Mouse (Mus musculus) embryonic facial prominence, embryonic 13.5 days (tissue): ENCODE measurements at regions not wholly inside any gene's neighbourhood (a gene's known extent, or its start where the extent isn't known, plus 50 kb on each side); places are given as distances from the start of the nearest gene placed in this dataset.
"Not testable (repeated sequence)": the region's sequence is repeated elsewhere in the genome, so short reads cannot be mapped to it uniquely, and the experiment has no call there.

Experiments used
- ATAC-seq: fragments of 200-750 bp; cut with Nextera tagmentation; 2 replicates; pipeline ENCODE4 v1.8.0; 2017; ENCODE audit warnings: low read depth; ENCODE audit not compliant: insufficient number of reproducible peaks, insufficient read depth, low FRiP score, low TSS enrichment
- H3K27ac ChIP-seq: fragments of 300-500 bp; sonication (generic); 2 replicates; pipeline ENCODE4 v1.5.1; 2015; ENCODE audit warnings: moderate library complexity, mild to moderate bottlenecking, inconsistent platforms
- H3K27me3 ChIP-seq: fragments of 300-500 bp; sonication (generic); 2 replicates; pipeline ENCODE4 v1.6.1; 2015; ENCODE audit warnings: mild to moderate bottlenecking, inconsistent platforms
- H3K36me3 ChIP-seq: fragments of 300-500 bp; sonication (generic); 2 replicates; pipeline ENCODE4 v1.6.1; 2015; ENCODE audit warnings: mild to moderate bottlenecking, inconsistent platforms
- H3K4me1 ChIP-seq: fragments of 300-500 bp; sonication (generic); 2 replicates; pipeline ENCODE4 v1.6.1; 2015; ENCODE audit warnings: inconsistent platforms
- H3K4me2 ChIP-seq: fragments of 300-500 bp; sonication (generic); 2 replicates; pipeline ENCODE4 v1.6.1; 2015; ENCODE audit warnings: moderate library complexity, mild to moderate bottlenecking, inconsistent platforms
- H3K4me3 ChIP-seq: fragments of 300-500 bp; sonication (generic); 2 replicates; pipeline ENCODE4 v1.5.1; 2015; ENCODE audit warnings: mild to moderate bottlenecking, inconsistent platforms
- H3K9ac ChIP-seq: fragments of 300-500 bp; sonication (generic); 2 replicates; pipeline ENCODE4 v1.6.1; 2015; ENCODE audit warnings: mild to moderate bottlenecking, inconsistent platforms
- H3K9me3 ChIP-seq: fragments of 300-500 bp; sonication (generic); 2 replicates; pipeline ENCODE4 v1.6.1; 2016; ENCODE audit warnings: inconsistent platforms
- WGBS: fragments of 180-500 bp; shearing (Covaris S2); methylation state at CpG from one replicate; pipeline ENCODE4 v1.1.7; 2015; ENCODE audit warnings: mixed read lengths; 5-methylcytosine and 5-hydroxymethylcytosine counted together

DNA sequence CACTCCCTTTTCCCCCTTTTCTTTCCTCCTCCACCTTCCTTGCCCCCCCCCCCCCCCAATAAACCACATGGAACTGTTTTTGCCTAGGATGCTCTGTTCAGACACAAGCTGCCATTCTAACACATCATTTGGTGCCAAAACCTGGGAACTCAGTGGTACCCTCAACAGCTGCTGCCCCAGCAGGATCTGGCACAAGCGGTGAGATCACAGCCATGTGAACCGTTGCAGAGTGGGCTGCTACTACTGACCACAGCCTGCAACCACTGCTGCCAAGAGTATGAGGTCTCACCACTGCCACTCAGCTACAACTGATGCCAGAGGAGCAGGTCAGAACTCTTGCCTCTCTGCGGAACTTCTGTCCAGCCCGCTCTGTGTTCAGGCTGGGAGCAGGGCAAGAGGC, 206.2 kb downstream of the Pcsk1 start:
- H3K4me1 ChIP-seq: no peaks in the 10 kb centered on the region
- H3K4me2 ChIP-seq: no peak overlapping the region
- 0 out of 2 replicates have a peak, but pooled peaks cover 5% of the 10 kb centered on the region for H3K9me3 ChIP-seq
- no peak overlapping the region for H3K4me3 ChIP-seq
- H3K27me3 ChIP-seq: no peaks in the 10 kb centered on the region
- WGBS: 96% methylated on average over 4 of the region's 4 CpGs
- no peaks in the 10 kb centered on the region for H3K36me3 ChIP-seq
- ATAC-seq: no peak
- H3K27ac ChIP-seq: no peak overlapping the region
- no peak overlapping the region for H3K9ac ChIP-seq

DNA sequence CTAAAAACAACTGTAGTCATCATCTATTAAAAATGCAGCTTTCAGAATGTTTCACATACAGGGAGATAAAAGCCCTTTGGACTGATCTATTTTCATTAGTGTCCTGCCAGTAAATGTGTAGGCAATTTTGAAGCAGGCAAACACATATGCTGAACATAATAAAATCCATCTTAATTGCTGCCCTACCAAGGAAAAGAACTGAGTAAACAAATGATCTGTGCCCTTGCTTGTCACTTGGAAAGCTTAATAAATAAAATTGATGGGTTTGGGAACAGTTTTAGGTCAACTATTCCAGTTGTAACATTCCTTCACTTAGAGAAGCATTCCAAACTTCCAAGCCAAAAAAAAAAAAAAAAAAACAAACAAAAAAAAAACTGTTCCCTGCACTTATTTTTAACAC, 230.2 kb downstream of the Pcsk1 start:
- Histone ChIP-seq H3K9ac (no peak overlapping the region), H3K27me3 (no peaks in the 10 kb centered on the region), H3K4me3 (no peak overlapping the region), H3K36me3 (no peaks in the 10 kb centered on the region), H3K9me3 (no peaks in the 10 kb centered on the region), H3K4me2 (no peak overlapping the region), H3K4me1 (no peaks in the 10 kb centered on the region), H3K27ac (no peak overlapping the region)
- no peak for ATAC-seq

DNA sequence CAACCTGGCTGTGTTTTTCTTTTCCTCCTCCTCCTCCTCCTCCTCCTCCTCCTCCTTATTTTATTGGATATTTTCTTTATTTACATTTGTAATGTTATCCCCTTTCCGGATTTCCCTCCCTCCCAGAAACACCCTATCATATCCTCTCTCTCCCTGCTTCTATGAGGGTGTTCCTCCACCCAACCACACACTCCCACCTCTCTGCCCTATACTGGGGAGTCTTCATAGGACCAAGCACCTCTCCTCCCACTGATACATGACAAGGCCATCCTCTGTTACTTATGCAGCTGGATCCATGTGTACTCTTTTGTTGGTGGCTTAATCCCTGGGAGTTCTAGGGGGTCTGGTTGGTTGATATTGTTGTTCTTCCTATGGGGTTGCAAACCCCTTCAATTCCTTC, 230.6 kb downstream of the Pcsk1 start:
- no peak overlapping the region for H3K27ac ChIP-seq
- no peak overlapping the region for H3K4me3 ChIP-seq
- 47% methylated on average over 1 of the region's 1 CpGs for WGBS
- no peaks in the 10 kb centered on the region for H3K27me3 ChIP-seq
- no peaks in the 10 kb centered on the region for H3K4me1 ChIP-seq
- H3K4me2 ChIP-seq: no peak overlapping the region
- ATAC-seq: no peak
- H3K9ac ChIP-seq: no peak overlapping the region
- H3K9me3 ChIP-seq: no peaks in the 10 kb centered on the region
- no peaks in the 10 kb centered on the region for H3K36me3 ChIP-seq

DNA sequence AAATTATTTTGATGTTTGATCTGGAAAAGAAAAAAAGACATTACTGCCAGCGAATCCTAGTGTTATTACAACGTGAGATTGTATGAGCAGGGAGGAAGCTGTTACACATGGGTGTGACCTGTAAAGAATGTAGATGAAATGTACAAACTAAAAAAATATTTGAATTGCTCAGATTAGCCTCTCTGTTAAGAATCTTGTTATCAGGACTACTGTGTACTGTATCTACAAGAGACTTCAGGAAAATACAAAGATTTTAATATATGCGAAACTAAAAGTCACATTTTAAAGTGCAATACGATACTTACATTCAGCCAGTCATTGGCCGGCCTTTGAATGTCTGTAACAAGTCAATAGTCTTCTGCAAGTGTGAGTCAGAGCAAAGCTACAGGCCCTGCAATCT, 247.4 kb downstream of the Pcsk1 start:
- no peak for ATAC-seq
- H3K9ac ChIP-seq: no peak overlapping the region
- H3K4me2 ChIP-seq: no peak overlapping the region
- no peak overlapping the region for H3K4me3 ChIP-seq
- H3K27me3 ChIP-seq: no peaks in the 10 kb centered on the region
- H3K36me3 ChIP-seq: no peaks in the 10 kb centered on the region
- no peak overlapping the region for H3K27ac ChIP-seq
- 79% methylated on average over 5 of the region's 5 CpGs for WGBS
- no peaks in the 10 kb centered on the region for H3K9me3 ChIP-seq
- no peaks in the 10 kb centered on the region for H3K4me1 ChIP-seq

DNA sequence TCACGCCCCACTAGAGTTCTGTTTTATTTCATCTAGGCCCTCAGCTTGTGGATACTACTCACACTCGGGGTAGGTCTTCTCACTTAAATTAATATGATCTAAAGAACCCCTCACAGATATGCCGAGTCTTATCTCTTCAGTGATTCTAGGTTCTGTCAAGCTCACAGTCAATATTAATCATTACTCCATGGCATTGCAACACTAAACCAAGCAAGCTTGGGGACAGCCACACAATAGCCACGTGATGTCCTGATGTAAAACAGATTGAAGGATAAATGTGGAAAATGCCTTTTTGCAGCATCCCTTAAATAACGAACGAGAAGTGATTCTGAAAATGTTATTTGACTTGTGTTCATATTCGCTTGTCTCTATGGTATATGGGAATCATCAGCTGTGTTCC, 253.8 kb downstream of the Pcsk1 start:
- Histone ChIP-seq H3K27ac (no peak overlapping the region), H3K36me3 (no peaks in the 10 kb centered on the region), H3K4me2 (no peak overlapping the region), H3K4me3 (no peak overlapping the region), H3K9ac (no peak overlapping the region), H3K9me3 (no peaks in the 10 kb centered on the region), H3K4me1 (no peaks in the 10 kb centered on the region), H3K27me3 (no peaks in the 10 kb centered on the region)
- WGBS: 78% methylated on average over 7 of the region's 7 CpGs
- no peak for ATAC-seq

DNA sequence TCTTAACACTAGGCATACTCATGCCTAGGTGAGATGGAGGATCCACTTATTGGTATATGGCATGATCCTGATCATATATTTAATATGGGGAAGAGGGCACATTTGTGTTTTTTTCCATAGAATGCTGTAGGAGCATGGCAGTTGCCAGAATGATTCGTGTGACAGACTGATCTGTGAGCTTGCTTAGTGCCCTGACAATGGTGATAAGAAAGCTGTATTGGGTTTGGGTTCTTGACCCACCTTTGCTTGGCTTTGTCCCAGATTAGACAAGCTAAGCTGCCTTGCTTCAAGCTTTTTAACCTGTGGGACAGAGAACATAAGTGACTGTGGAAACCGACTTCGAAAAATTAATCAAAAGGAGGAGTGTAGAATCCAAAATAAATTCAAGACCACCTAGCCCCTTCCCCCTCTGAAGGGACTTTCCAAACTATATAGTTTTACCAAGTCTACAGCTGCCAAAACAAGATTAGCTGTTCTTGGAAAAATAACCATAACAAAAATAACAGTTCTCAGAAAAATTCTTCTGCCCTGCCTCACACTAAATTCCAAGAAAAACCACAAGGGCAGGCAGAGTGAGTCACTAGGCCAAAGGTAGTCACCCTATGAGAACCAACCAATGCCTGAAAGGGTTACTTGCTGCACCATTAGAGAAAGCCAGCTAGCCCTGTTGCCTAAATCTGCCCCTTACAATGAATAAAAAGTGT, 277.2 kb downstream of the Pcsk1 start:
- no peaks in the 10 kb centered on the region for H3K9me3 ChIP-seq

DNA sequence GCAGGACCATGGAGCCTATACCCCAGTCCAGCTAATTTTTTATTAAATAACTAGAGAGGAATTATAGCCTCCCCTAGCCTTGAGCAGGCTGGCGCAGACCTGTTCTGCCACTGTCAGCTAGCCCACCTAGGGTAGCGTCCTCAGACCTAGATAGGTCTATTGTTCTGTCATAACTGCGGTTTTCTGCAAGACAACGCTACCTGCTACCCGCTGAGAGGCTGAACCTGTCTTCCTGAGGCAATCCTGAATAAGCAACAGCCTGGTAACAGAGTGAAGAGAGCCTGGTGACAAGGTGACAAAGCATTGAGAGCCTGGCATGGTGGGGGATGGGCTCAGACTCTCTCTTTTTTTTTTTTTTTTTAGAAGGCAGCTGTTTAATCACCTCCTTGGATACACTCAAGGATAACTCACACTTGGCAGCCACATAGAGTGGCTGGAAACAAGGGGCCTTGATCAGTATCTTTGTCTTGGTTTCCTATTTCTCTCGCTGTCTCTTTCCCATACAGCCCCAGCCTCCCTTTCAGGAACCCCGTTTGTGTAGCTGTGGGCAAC, 278.7 kb downstream of the Pcsk1 start:
- no peak overlapping the region for H3K4me3 ChIP-seq
- no peak overlapping the region for H3K9ac ChIP-seq
- no peak overlapping the region for H3K4me2 ChIP-seq
- H3K27me3 ChIP-seq: no peaks in the 10 kb centered on the region
- no peak for ATAC-seq
- H3K4me1 ChIP-seq: no peaks in the 10 kb centered on the region
- 69% methylated on average over 7 of the region's 7 CpGs for WGBS
- no peaks in the 10 kb centered on the region for H3K36me3 ChIP-seq
- H3K27ac ChIP-seq: no peak overlapping the region
- H3K9me3 ChIP-seq: no peaks in the 10 kb centered on the region

More for the DNA sequence above, 277.2 kb downstream of the Pcsk1 start:
- Histone ChIP-seq H3K36me3 (no peaks in the 10 kb centered on the region), H3K4me1 (no peaks in the 10 kb centered on the region), H3K4me2 (no peak overlapping the region), H3K9ac (no peak overlapping the region), H3K4me3 (no peak overlapping the region), H3K27ac (no peak overlapping the region), H3K27me3 (no peaks in the 10 kb centered on the region)
- no peak for ATAC-seq
- 79% methylated on average over 3 of the region's 3 CpGs for WGBS

DNA sequence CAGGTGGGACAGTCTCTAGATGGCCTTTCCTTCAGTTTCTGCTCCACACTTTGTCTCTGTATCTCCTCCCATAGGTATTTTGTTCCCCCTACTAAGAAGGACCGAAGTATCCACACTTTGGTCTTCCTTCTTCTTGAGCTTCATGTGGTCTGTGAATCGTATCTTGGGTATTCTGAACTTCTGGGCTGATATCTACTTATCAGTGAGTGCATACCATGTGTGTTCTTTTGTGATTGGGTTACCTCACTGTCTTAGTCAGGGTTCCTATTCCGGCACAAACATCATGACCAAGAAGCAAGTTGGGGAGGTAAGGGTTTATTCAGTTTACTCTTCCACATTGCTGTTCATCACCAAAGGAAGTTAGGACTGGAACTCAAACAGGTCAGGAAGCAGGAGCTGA, 287.5 kb downstream of the Pcsk1 start:
- not testable (repeated sequence) for H3K9me3 ChIP-seq, H3K4me1 ChIP-seq, ATAC-seq, H3K4me2 ChIP-seq, H3K36me3 ChIP-seq, H3K9ac ChIP-seq, H3K4me3 ChIP-seq, H3K27me3 ChIP-seq, H3K27ac ChIP-seq
- 91% methylated on average over 3 of the region's 3 CpGs for WGBS

DNA sequence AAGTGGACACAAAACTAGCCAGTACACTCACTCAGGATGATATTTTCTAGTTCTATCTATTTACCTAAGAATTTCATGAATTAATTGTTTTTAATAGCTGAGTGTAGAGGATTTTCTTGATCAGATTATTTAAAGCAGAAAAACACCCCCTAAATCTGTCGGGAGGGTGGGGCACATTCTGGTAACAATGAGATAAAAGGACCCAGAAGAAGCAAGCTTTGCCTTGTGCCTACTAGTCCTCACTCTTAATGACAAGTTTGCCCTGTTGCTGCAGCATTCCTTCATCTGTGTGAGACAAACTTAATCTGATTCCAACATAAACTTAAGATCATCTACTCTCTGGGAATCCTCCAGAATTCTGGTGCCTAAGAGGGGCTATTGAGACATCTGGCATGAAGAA, 288.1 kb downstream of the Pcsk1 start:
- WGBS: 80% methylated on average over 1 of the region's 1 CpGs
- H3K4me1 ChIP-seq: no peaks in the 10 kb centered on the region
- H3K9me3 ChIP-seq: no peaks in the 10 kb centered on the region
- no peak overlapping the region for H3K4me2 ChIP-seq
- H3K4me3 ChIP-seq: no peak overlapping the region
- H3K27ac ChIP-seq: no peak overlapping the region
- H3K9ac ChIP-seq: no peak overlapping the region
- no peak for ATAC-seq
- H3K27me3 ChIP-seq: no peaks in the 10 kb centered on the region
- H3K36me3 ChIP-seq: no peaks in the 10 kb centered on the region

DNA sequence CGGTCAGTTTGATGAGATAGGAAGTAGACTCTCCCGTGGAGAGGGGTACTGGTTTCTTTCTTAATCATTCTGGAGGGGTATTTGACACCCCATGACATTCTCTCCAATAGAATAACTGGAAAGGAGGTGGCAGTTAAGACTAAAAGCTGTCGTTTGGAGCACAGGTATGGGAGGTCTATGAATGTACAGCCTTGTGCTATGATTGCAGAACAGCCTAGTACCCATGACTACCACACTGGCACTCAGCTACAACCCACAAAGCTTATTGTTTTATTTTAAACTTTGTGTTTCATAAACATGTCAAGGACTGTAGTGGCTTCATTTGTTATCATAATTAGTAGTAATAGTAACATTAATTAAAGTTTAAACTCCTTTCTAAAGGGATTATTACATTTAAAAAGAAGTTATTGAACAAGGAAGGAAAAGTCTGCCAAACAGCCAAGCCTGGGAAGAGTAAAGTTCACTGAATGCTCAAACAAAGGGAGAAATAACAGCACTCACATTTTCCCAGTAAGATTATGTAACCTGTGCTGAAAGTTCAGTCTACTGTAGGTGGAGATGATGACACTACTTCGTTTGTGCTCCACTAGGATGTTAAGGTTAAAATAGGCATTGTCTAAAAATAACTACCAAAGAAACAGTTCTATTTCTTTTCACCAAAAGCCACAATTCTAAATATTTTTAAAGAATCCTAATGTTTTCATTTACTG, 295.2 kb downstream of the Pcsk1 start:
- Histone ChIP-seq H3K4me2 (no peak overlapping the region), H3K9ac (no peak overlapping the region), H3K4me1 (no peaks in the 10 kb centered on the region), H3K9me3 (no peaks in the 10 kb centered on the region), H3K36me3 (no peaks in the 10 kb centered on the region), H3K27ac (no peak overlapping the region), H3K27me3 (no peaks in the 10 kb centered on the region), H3K4me3 (no peak overlapping the region)
- no peak for ATAC-seq
- 71% methylated on average over 4 of the region's 4 CpGs for WGBS

DNA sequence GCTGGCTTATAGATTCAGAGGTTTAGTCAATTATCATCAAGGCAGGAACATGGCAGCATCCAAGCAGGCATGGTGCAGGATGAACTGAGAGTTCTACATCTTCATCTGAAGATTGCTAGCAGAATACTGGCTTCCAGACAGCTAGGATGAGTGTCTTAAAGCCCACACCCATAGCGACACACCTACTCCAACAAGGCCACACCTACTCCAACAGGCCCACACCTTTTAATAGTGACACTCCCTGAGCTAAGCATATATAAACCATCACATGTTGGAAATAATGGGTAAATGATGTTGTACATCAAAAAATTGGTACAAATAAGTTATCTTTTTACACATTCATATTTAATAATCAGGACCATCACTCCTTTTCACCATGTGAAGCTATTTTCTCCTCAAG, 299.6 kb downstream of the Pcsk1 start:
- no peaks in the 10 kb centered on the region for H3K27me3 ChIP-seq
- no peak overlapping the region for H3K4me2 ChIP-seq
- H3K9ac ChIP-seq: no peak overlapping the region
- H3K4me3 ChIP-seq: no peak overlapping the region
- WGBS: 90% methylated on average over 1 of the region's 1 CpGs
- ATAC-seq: no peak
- no peak overlapping the region for H3K27ac ChIP-seq
- no peaks in the 10 kb centered on the region for H3K36me3 ChIP-seq
- no peaks in the 10 kb centered on the region for H3K4me1 ChIP-seq
- H3K9me3 ChIP-seq: no peaks in the 10 kb centered on the region

DNA sequence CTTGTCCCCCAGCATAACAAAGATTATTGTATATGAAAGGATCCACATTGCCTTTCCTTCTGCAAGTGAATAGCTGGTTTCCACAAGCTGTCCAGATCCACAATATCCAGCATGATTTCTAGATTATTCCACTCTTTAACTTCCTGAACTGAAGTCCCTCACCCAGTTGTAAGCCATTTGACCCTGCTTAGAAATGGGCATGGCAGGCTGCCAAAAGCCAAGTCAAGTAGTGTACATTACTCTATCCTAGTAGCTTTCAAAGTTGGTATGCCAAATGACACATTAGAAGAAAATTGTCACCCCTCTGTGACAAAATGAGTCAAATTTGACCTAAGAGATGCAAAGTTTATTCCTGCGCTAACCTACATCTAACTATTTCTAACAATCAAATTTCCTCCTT, 300.6 kb downstream of the Pcsk1 start:
- no peak overlapping the region for H3K27ac ChIP-seq
- no peaks in the 10 kb centered on the region for H3K27me3 ChIP-seq
- ATAC-seq: no peak
- H3K4me2 ChIP-seq: no peak overlapping the region
- H3K4me1 ChIP-seq: no peaks in the 10 kb centered on the region
- H3K4me3 ChIP-seq: no peak overlapping the region
- H3K9me3 ChIP-seq: no peaks in the 10 kb centered on the region
- WGBS: 92% methylated on average over 1 of the region's 1 CpGs
- no peak overlapping the region for H3K9ac ChIP-seq
- H3K36me3 ChIP-seq: no peaks in the 10 kb centered on the region
